Mouse (Mus musculus) embryonic fibroblast, embryonic 13.5 days (primary cell): Measurements from ENCODE around the gene Slc25a21.

Source experiments
- CTCF ChIP-seq: IDR thresholded peaks from 2 replicates; pipeline ENCODE4 v1.5.1; 2011; ENCODE audit warnings: mild to moderate bottlenecking, control low read depth, low read length, moderate library complexity, borderline replicate concordance; ENCODE audit not compliant: insufficient read depth
- POLR2A ChIP-seq: IDR thresholded peaks from 2 replicates; pipeline ENCODE4 v1.6.1; 2011; ENCODE audit warnings: low read depth, mild to moderate bottlenecking, control low read depth, low read length, moderate library complexity

DNA sequence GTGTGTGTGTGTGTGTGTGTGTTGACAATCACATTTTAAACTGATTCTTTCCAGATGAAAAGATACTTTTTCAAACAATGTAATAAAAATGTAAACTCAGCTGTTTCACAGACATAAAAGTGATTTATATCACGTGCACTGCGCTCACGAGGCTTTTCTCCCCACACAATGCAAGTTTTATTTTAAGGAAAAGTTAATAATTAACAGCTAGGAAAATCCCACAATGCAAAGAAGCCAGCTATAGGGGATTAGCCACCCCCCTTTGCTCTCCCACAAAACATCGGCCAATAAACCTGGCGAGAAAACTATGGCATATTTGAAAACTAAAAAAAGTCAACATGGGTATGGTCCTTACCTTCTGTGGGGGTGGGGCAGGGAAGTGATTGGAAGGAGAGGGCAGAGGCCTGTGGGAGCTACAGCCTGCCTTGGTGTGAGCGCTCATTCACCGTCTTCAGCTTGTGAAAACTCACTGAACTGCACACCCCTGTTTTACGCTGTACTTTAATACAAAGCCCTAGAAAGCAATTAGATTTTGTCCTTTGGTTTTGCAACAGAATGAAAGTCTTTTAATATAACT is 369.4 kb downstream of the Slc25a21 start:
- no peak for TF ChIP-seq POLR2A
- TF ChIP-seq CTCF: no peak
